Mouse (Mus musculus): ENCODE data around the gene Thra. TPM values are rescaled to one million over a fixed set of nuclear protein-coding genes. Genes with fewer than 3 reads are reported as not detected.
A peak's percentile ranks its signal among the peaks of the same experiment; 100 is the strongest.
"Not testable (repeated sequence)": the region's sequence is repeated elsewhere in the genome, so short reads cannot be mapped to it uniquely, and the experiment has no call there.

Thra gene
- polyA plus RNA-seq, 1 experiment from 2014 or later = 177 TPM

- ATAC-seq = peak; percentile 48; the same call in 1 of the 2 replicates
- not testable (repeated sequence) for H3K9ac ChIP-seq (replicated peaks; ENCODE audit: low read depth, low read length); H3K4me2 ChIP-seq (ENCODE audit: low read length); H3K9me3 ChIP-seq (ENCODE audit: control insufficient read depth, low read length); H3K27ac ChIP-seq (ENCODE audit: low read length); H3K4me3 ChIP-seq (replicated peaks; ENCODE audit: low read length); H3K4me1 ChIP-seq (replicated peaks; ENCODE audit: control insufficient read depth, insufficient read depth, low read length); H3K27me3 ChIP-seq (replicated peaks; ENCODE audit: control insufficient read depth, insufficient read depth, low read length)
- peaks cover 18% of the 10 kb centered on the region for H3K36me3 ChIP-seq (ENCODE audit: control insufficient read depth, insufficient read depth)
- WGBS = 84% methylated on average over 5 of the region's 6 CpGs
Measured at GRCm38 (mm10) chr11:98712009-98712408, 28.4 kb upstream of the Thra start.

GRCm38 (mm10) chr11:98713703-98714102, 26.7 kb upstream of the Thra start:
- H3K4me1 ChIP-seq (replicated peaks; ENCODE audit: control insufficient read depth, insufficient read depth, low read length) = peaks cover 7% of the 10 kb centered on the region
- H3K4me3 ChIP-seq (replicated peaks; ENCODE audit: low read length) = no peak overlapping the region
- H3K4me2 ChIP-seq (ENCODE audit: low read length) = no peak overlapping the region
- no peak for ATAC-seq
- no peaks in the 10 kb centered on the region for H3K9me3 ChIP-seq (ENCODE audit: control insufficient read depth, low read length)
- H3K9ac ChIP-seq (replicated peaks; ENCODE audit: low read depth, low read length) = no peak overlapping the region
- no peak overlapping the region for H3K27ac ChIP-seq (ENCODE audit: low read length)
- peaks cover 20% of the 10 kb centered on the region for H3K36me3 ChIP-seq (ENCODE audit: control insufficient read depth, insufficient read depth)
- H3K27me3 ChIP-seq (replicated peaks; ENCODE audit: control insufficient read depth, insufficient read depth, low read length) = no peaks in the 10 kb centered on the region
- WGBS = 77% methylated on average over 12 of the region's 12 CpGs

- peaks cover 7% of the 10 kb centered on the region for H3K4me1 ChIP-seq (replicated peaks; ENCODE audit: control insufficient read depth, insufficient read depth, low read length)
- no peak overlapping the region for H3K27ac ChIP-seq (ENCODE audit: low read length)
- peaks cover 14% of the 10 kb centered on the region; the same call in 1 of the 2 replicates for H3K36me3 ChIP-seq (ENCODE audit: control insufficient read depth, insufficient read depth)
- no peak for ATAC-seq
- no peaks in the 10 kb centered on the region for H3K27me3 ChIP-seq (replicated peaks; ENCODE audit: control insufficient read depth, insufficient read depth, low read length)
- no peaks in the 10 kb centered on the region for H3K9me3 ChIP-seq (ENCODE audit: control insufficient read depth, low read length)
- WGBS = 94% methylated on average over 9 of the region's 9 CpGs
- no peak overlapping the region for H3K9ac ChIP-seq (replicated peaks; ENCODE audit: low read depth, low read length)
- no peak overlapping the region for H3K4me3 ChIP-seq (replicated peaks; ENCODE audit: low read length)
- no peak overlapping the region for H3K4me2 ChIP-seq (ENCODE audit: low read length)
Measured at GRCm38 (mm10) chr11:98715946-98716345, 24.5 kb upstream of the Thra start.

- Histone ChIP-seq H3K36me3 (ENCODE audit: control insufficient read depth, insufficient read depth) (peaks cover 12% of the 10 kb centered on the region; the same call in 1 of the 2 replicates), H3K9ac (replicated peaks; ENCODE audit: low read depth, low read length) (no peak overlapping the region), H3K27me3 (replicated peaks; ENCODE audit: control insufficient read depth, insufficient read depth, low read length) (no peaks in the 10 kb centered on the region), H3K27ac (ENCODE audit: low read length) (no peak overlapping the region), H3K4me2 (ENCODE audit: low read length) (no peak overlapping the region), H3K9me3 (ENCODE audit: control insufficient read depth, low read length) (no peaks in the 10 kb centered on the region), H3K4me1 (replicated peaks; ENCODE audit: control insufficient read depth, insufficient read depth, low read length) (peaks cover 7% of the 10 kb centered on the region), H3K4me3 (replicated peaks; ENCODE audit: low read length) (no peak overlapping the region)
- ATAC-seq = 0 out of 2 replicates have a peak, but pooled peaks have one; percentile 31
- whole genome bisulfite sequencing = 8% methylated on average over 13 of the region's 13 CpGs
Measured at GRCm38 (mm10) chr11:98717904-98718303, 22.5 kb upstream of the Thra start.

GRCm38 (mm10) chr11:98720756-98721155, 19.7 kb upstream of the Thra start:
- no peak overlapping the region for H3K4me3 ChIP-seq (replicated peaks; ENCODE audit: low read length)
- no peaks in the 10 kb centered on the region for H3K9me3 ChIP-seq (ENCODE audit: control insufficient read depth, low read length)
- H3K27ac ChIP-seq (ENCODE audit: low read length) = no peak overlapping the region
- no peak overlapping the region for H3K4me2 ChIP-seq (ENCODE audit: low read length)
- WGBS = 79% methylated on average over 2 of the region's 2 CpGs
- ATAC-seq = no peak
- H3K4me1 ChIP-seq (replicated peaks; ENCODE audit: control insufficient read depth, insufficient read depth, low read length) = peaks cover 7% of the 10 kb centered on the region
- no peaks in the 10 kb centered on the region for H3K27me3 ChIP-seq (replicated peaks; ENCODE audit: control insufficient read depth, insufficient read depth, low read length)
- peaks cover 4% of the 10 kb centered on the region; the same call in 1 of the 2 replicates for H3K36me3 ChIP-seq (ENCODE audit: control insufficient read depth, insufficient read depth)
- H3K9ac ChIP-seq (replicated peaks; ENCODE audit: low read depth, low read length) = no peak overlapping the region

GRCm38 (mm10) chr11:98721458-98722226, 18.8 kb upstream of the Thra start:
- Histone ChIP-seq H3K9me3 (ENCODE audit: control insufficient read depth, low read length) (no peaks in the 10 kb centered on the region), H3K4me2 (ENCODE audit: low read length) (no peak overlapping the region), H3K4me3 (replicated peaks; ENCODE audit: low read length) (no peak overlapping the region), H3K36me3 (ENCODE audit: control insufficient read depth, insufficient read depth) (0 out of 2 replicates have a peak, but pooled peaks cover 3% of the 10 kb centered on the region), H3K4me1 (replicated peaks; ENCODE audit: control insufficient read depth, insufficient read depth, low read length) (peaks cover 7% of the 10 kb centered on the region), H3K27ac (ENCODE audit: low read length) (no peak overlapping the region), H3K27me3 (replicated peaks; ENCODE audit: control insufficient read depth, insufficient read depth, low read length) (no peaks in the 10 kb centered on the region), H3K9ac (replicated peaks; ENCODE audit: low read depth, low read length) (no peak overlapping the region)
- ATAC-seq = no peak
- 61% methylated on average over 24 of the region's 24 CpGs for WGBS

GRCm38 (mm10) chr11:98723098-98723497, 17.3 kb upstream of the Thra start:
- H3K9ac ChIP-seq (replicated peaks; ENCODE audit: low read depth, low read length) = no peak overlapping the region
- no peak overlapping the region for H3K27ac ChIP-seq (ENCODE audit: low read length)
- 87% methylated on average over 7 of the region's 7 CpGs for WGBS
- no peaks in the 10 kb centered on the region for H3K9me3 ChIP-seq (ENCODE audit: control insufficient read depth, low read length)
- H3K36me3 ChIP-seq (ENCODE audit: control insufficient read depth, insufficient read depth) = no peaks in the 10 kb centered on the region
- H3K4me1 ChIP-seq (replicated peaks; ENCODE audit: control insufficient read depth, insufficient read depth, low read length) = peaks cover 9% of the 10 kb centered on the region
- H3K4me3 ChIP-seq (replicated peaks; ENCODE audit: low read length) = no peak overlapping the region
- H3K4me2 ChIP-seq (ENCODE audit: low read length) = no peak overlapping the region
- ATAC-seq = no peak
- H3K27me3 ChIP-seq (replicated peaks; ENCODE audit: control insufficient read depth, insufficient read depth, low read length) = no peaks in the 10 kb centered on the region

- Histone ChIP-seq H3K9me3 (ENCODE audit: control insufficient read depth, low read length) (no peaks in the 10 kb centered on the region), H3K4me1 (replicated peaks; ENCODE audit: control insufficient read depth, insufficient read depth, low read length) (peaks cover 24% of the 10 kb centered on the region), H3K36me3 (ENCODE audit: control insufficient read depth, insufficient read depth) (no peaks in the 10 kb centered on the region), H3K9ac (replicated peaks; ENCODE audit: low read depth, low read length) (no peak overlapping the region), H3K4me3 (replicated peaks; ENCODE audit: low read length) (no peak overlapping the region), H3K4me2 (ENCODE audit: low read length) (no peak overlapping the region), H3K27me3 (replicated peaks; ENCODE audit: control insufficient read depth, insufficient read depth, low read length) (no peaks in the 10 kb centered on the region), H3K27ac (ENCODE audit: low read length) (no peak overlapping the region)
- WGBS = 95% methylated on average over 15 of the region's 15 CpGs
- no peak for ATAC-seq
Measured at GRCm38 (mm10) chr11:98725926-98726506, 14.4 kb upstream of the Thra start.

GRCm38 (mm10) chr11:98729119-98729588, 11.3 kb upstream of the Thra start, which contains the start of gene Med24:
Med24 (minus strand) TSS chr11:98729435.
- peak; percentile 98 for ATAC-seq
- no peaks in the 10 kb centered on the region for H3K36me3 ChIP-seq (ENCODE audit: control insufficient read depth, insufficient read depth)
- H3K27me3 ChIP-seq (replicated peaks; ENCODE audit: control insufficient read depth, insufficient read depth, low read length) = no peaks in the 10 kb centered on the region
- H3K4me2 ChIP-seq (ENCODE audit: low read length) = peak within 1 kb of the TSS; percentile 95
- H3K4me1 ChIP-seq (replicated peaks; ENCODE audit: control insufficient read depth, insufficient read depth, low read length) = peaks cover 30% of the 10 kb centered on the region
- peak within 1 kb of the TSS; percentile 78 for H3K4me3 ChIP-seq (replicated peaks; ENCODE audit: low read length)
- 0 out of 2 replicates have a peak, but pooled peaks cover 1% of the 10 kb centered on the region for H3K9me3 ChIP-seq (ENCODE audit: control insufficient read depth, low read length)
- H3K9ac ChIP-seq (replicated peaks; ENCODE audit: low read depth, low read length) = peak within 1 kb of the TSS; percentile 70
- WGBS = 0% methylated on average over 16 of the region's 16 CpGs
- H3K27ac ChIP-seq (ENCODE audit: low read length) = peak within 1 kb of the TSS; percentile 92
